8 mouse cellular contexts compared by ENCODE assay signal in the genomic region with DNA sequence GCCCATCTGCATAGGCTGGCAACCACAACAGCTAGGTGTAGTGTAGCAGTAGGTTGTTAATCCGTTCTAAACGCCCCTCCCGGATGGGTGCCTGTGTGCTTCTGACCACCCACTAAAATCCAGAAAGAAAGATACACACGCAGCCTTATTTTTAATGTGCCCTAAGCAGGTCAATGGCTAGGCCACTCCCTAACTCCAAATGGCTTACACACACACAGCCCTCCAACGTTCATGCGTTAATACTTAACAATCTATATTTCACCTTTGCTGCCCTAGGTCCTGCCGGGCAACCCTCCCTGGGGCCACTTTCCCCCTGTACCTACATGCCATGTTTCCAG. TPM values are rescaled to one million over a fixed set of nuclear protein-coding genes. Genes with fewer than 3 reads are reported as not detected.
DNase-seq lines count a peak whose midpoint lies in the region; ATAC-seq and TF ChIP-seq lines count a peak whose summit lies in the region.

No protein-coding gene starts in this region.

- H3K27me3 ChIP-seq in embryonic facial prominence, embryonic 13.5 days, result peaks cover 25% of the 10 kb centered on the region
- peaks cover 11% of the 10 kb centered on the region for H3K27me3 ChIP-seq in intestine, embryonic 15.5 days (replicated peaks)
- peaks cover 23% of the 10 kb centered on the region for H3K27me3 ChIP-seq in neural tube, embryonic 12.5 days (replicated peaks)

- no peak for TF ChIP-seq CTCF in left cerebral cortex, adult 2 months (IDR thresholded peaks at IDR 0.05)

- peak overlapping the region; percentile 73 for H3K9ac ChIP-seq in embryonic facial prominence, embryonic 13.5 days
- peak overlapping the region; percentile 63 for H3K9ac ChIP-seq in intestine, embryonic 15.5 days
- H3K9ac ChIP-seq in neural tube, embryonic 12.5 days, result peak overlapping the region; percentile 58

- H3K9me3 ChIP-seq in embryonic facial prominence, embryonic 13.5 days, result no peaks in the 10 kb centered on the region
- no peaks in the 10 kb centered on the region for H3K9me3 ChIP-seq in intestine, embryonic 15.5 days
- H3K9me3 ChIP-seq in neural tube, embryonic 12.5 days, result no peaks in the 10 kb centered on the region

- H3K4me2 ChIP-seq in embryonic facial prominence, embryonic 13.5 days, result peak overlapping the region; percentile 73
- peak overlapping the region; percentile 78 for H3K4me2 ChIP-seq in intestine, embryonic 15.5 days (replicated peaks)
- H3K4me2 ChIP-seq in neural tube, embryonic 12.5 days (replicated peaks), result peak overlapping the region; percentile 72

- no peak for DNase-seq in left cerebral cortex, adult 2 months (ENCODE audit: extremely low spot score in 1 of 2, low spot score in 2 of 2)
- DNase-seq in left cerebral cortex, adult 11 months (ENCODE audit: low spot score), result no peak
- DNase-seq in gastrocnemius, postnatal 25 days, result no peak
- DNase-seq in right cerebral cortex, postnatal 4 days, result no peak
- no peak for DNase-seq in retina, postnatal 1 day

- 5% methylated on average over 7 of the region's 7 CpGs for WGBS in embryonic facial prominence, embryonic 13.5 days
- 4% methylated on average over 7 of the region's 7 CpGs for WGBS in intestine, embryonic 15.5 days
- WGBS in neural tube, embryonic 12.5 days, result 6% methylated on average over 7 of the region's 7 CpGs

- H3K36me3 ChIP-seq in embryonic facial prominence, embryonic 13.5 days, result peaks cover 29% of the 10 kb centered on the region
- H3K36me3 ChIP-seq in intestine, embryonic 15.5 days, result 0 out of 2 replicates have a peak, but pooled peaks cover 2% of the 10 kb centered on the region
- H3K36me3 ChIP-seq in neural tube, embryonic 12.5 days, result peaks cover 18% of the 10 kb centered on the region; the same call in 1 of the 2 replicates

- H3K4me3 ChIP-seq in left cerebral cortex, adult 2 months, result peak overlapping the region; percentile 59
- H3K4me3 ChIP-seq in embryonic facial prominence, embryonic 13.5 days, result peak overlapping the region; percentile 50
- peak overlapping the region; percentile 59 for H3K4me3 ChIP-seq in intestine, embryonic 15.5 days (replicated peaks)
- H3K4me3 ChIP-seq in neural tube, embryonic 12.5 days, result peak overlapping the region; percentile 45

- H3K4me1 ChIP-seq in embryonic facial prominence, embryonic 13.5 days, result peaks cover 28% of the 10 kb centered on the region
- H3K4me1 ChIP-seq in intestine, embryonic 15.5 days (replicated peaks), result peaks cover 19% of the 10 kb centered on the region
- peaks cover 37% of the 10 kb centered on the region for H3K4me1 ChIP-seq in neural tube, embryonic 12.5 days

- 0 out of 2 replicates have a peak, but pooled peaks have one; percentile 23 for ATAC-seq in embryonic facial prominence, embryonic 13.5 days (ENCODE audit: insufficient number of reproducible peaks, insufficient read depth, low FRiP score, low TSS enrichment, low read depth)
- peak; percentile 64 for ATAC-seq in intestine, embryonic 15.5 days
- 0 out of 2 replicates have a peak, but pooled peaks have one; percentile 10 for ATAC-seq in neural tube, embryonic 12.5 days (ENCODE audit: low FRiP score, low read depth)

- intact Hi-C loops in left cerebral cortex, adult 2 months (cut with DNase I), result no loop called here

- peak overlapping the region; percentile 88 for H3K27ac ChIP-seq in left cerebral cortex, adult 2 months
- peak overlapping the region; percentile 95 for H3K27ac ChIP-seq in embryonic facial prominence, embryonic 13.5 days
- peak overlapping the region; percentile 93 for H3K27ac ChIP-seq in intestine, embryonic 15.5 days
- H3K27ac ChIP-seq in neural tube, embryonic 12.5 days, result no peak overlapping the region

RNA-seq across cellular contexts. Expression of a gene that starts 5.3 kb away (rescaled TPM):
- total RNA-seq in left cerebral cortex, adult 2 months (2021), result not detected
- polyA plus RNA-seq in embryonic facial prominence, embryonic 13.5 days (2015; fragmentation: Nextera tagmentation; extraction: Ambion mirVana), result 3.0 and 4.1 TPM in 2 replicates
- polyA plus RNA-seq in intestine, embryonic 15.5 days (2015; fragmentation: Nextera tagmentation; extraction: Ambion mirVana), result 1.1 and 1.6 TPM in 2 replicates
- 1.6 and 2.0 TPM in 2 replicates for polyA plus RNA-seq in neural tube, embryonic 12.5 days (2016; fragmentation: Nextera tagmentation; extraction: Ambion mirVana)
- total RNA-seq in gastrocnemius, postnatal 25 days (2021), result not detected

RNA-seq across cellular contexts. Expression of a gene that starts 17.6 kb away (rescaled TPM):
- 1 to 10 TPM; 1.7 to 2.4 TPM for total RNA-seq in left cerebral cortex, adult 2 months (2021)
- polyA plus RNA-seq in embryonic facial prominence, embryonic 13.5 days (2015; fragmentation: Nextera tagmentation; extraction: Ambion mirVana), result 1.3 TPM in 1 of 2 replicates, not detected in the other
- polyA plus RNA-seq in intestine, embryonic 15.5 days (2015; fragmentation: Nextera tagmentation; extraction: Ambion mirVana), result 0.49 and 0.52 TPM in 2 replicates
- polyA plus RNA-seq in neural tube, embryonic 12.5 days (2016; fragmentation: Nextera tagmentation; extraction: Ambion mirVana), result 0.52 and 0.81 TPM in 2 replicates
- total RNA-seq in gastrocnemius, postnatal 25 days (2021), result under 1 TPM; 0.51 to 0.80 TPM

RNA-seq across cellular contexts. Expression of a gene that starts 28.0 kb away (rescaled TPM):
- total RNA-seq in left cerebral cortex, adult 2 months (2021), result under 1 TPM in 1 of 2 experiments, not detected in 1; 0.79 TPM
- 2.0 and 2.7 TPM in 2 replicates for polyA plus RNA-seq in embryonic facial prominence, embryonic 13.5 days (2015; fragmentation: Nextera tagmentation; extraction: Ambion mirVana)
- polyA plus RNA-seq in intestine, embryonic 15.5 days (2015; fragmentation: Nextera tagmentation; extraction: Ambion mirVana), result 3.1 and 3.9 TPM in 2 replicates
- polyA plus RNA-seq in neural tube, embryonic 12.5 days (2016; fragmentation: Nextera tagmentation; extraction: Ambion mirVana), result 0.20 TPM in 1 of 2 replicates, not detected in the other
- total RNA-seq in gastrocnemius, postnatal 25 days (2021), result not detected

RNA-seq across cellular contexts. Expression of a gene that starts 38.6 kb away (rescaled TPM):
- 100 to 1,000 TPM; 187 to 193 TPM for total RNA-seq in left cerebral cortex, adult 2 months (2021)
- polyA plus RNA-seq in embryonic facial prominence, embryonic 13.5 days (2015; fragmentation: Nextera tagmentation; extraction: Ambion mirVana), result 154 and 156 TPM in 2 replicates
- polyA plus RNA-seq in intestine, embryonic 15.5 days (2015; fragmentation: Nextera tagmentation; extraction: Ambion mirVana), result 154 and 166 TPM in 2 replicates
- 129 and 133 TPM in 2 replicates for polyA plus RNA-seq in neural tube, embryonic 12.5 days (2016; fragmentation: Nextera tagmentation; extraction: Ambion mirVana)
- 10 to 100 TPM; 67.0 to 79.3 TPM for total RNA-seq in gastrocnemius, postnatal 25 days (2021)

RNA-seq across cellular contexts. Expression of a gene that starts 38.8 kb away (rescaled TPM):
- 10 to 100 TPM in 1 of 2 experiments, 1 to 10 TPM in 1; 9.1 to 10.8 TPM for total RNA-seq in left cerebral cortex, adult 2 months (2021)
- polyA plus RNA-seq in embryonic facial prominence, embryonic 13.5 days (2015; fragmentation: Nextera tagmentation; extraction: Ambion mirVana), result 16.2 and 18.4 TPM in 2 replicates
- 13.4 and 14.0 TPM in 2 replicates for polyA plus RNA-seq in intestine, embryonic 15.5 days (2015; fragmentation: Nextera tagmentation; extraction: Ambion mirVana)
- polyA plus RNA-seq in neural tube, embryonic 12.5 days (2016; fragmentation: Nextera tagmentation; extraction: Ambion mirVana), result 20.2 and 20.6 TPM in 2 replicates
- total RNA-seq in gastrocnemius, postnatal 25 days (2021), result 1 to 10 TPM; 1.2 to 1.6 TPM

Comparison
In these comparisons a context has a peak if more than half of its experiments do, and no peak if none do; other contexts are left out.
1. ATAC-seq: peak in every context shown above with its lines; median percentile 64 in intestine, embryonic 15.5 days; 23 in embryonic facial prominence, embryonic 13.5 days; 10 in neural tube, embryonic 12.5 days.